Mouse (Mus musculus) forebrain, embryonic 15.5 days (tissue): ENCODE measurements around the gene Rer1. TPM values are rescaled to one million over a fixed set of nuclear protein-coding genes. Genes with fewer than 3 reads are reported as not detected.

ENCODE experiments used
- ATAC-seq: fragments of 200-750 bp; cut with Nextera tagmentation; replicated peaks from 2 replicates; pipeline ENCODE4 v1.8.0; 2017; ENCODE audit warnings: mild to moderate bottlenecking, moderate TSS enrichment, moderate library complexity
- H3K27ac ChIP-seq: fragments of 300-500 bp; sonication (generic); replicated peaks from 2 replicates; pipeline ENCODE4 v1.5.1; 2015; ENCODE audit warnings: mild to moderate bottlenecking, inconsistent platforms
- H3K27me3 ChIP-seq: fragments of 300-500 bp; sonication (generic); 2 replicates; pipeline ENCODE4 v1.6.1; 2015; ENCODE audit warnings: inconsistent platforms
- H3K36me3 ChIP-seq: fragments of 300-500 bp; sonication (generic); 2 replicates; pipeline ENCODE4 v1.6.1; 2015; ENCODE audit warnings: mild to moderate bottlenecking, inconsistent platforms
- H3K4me1 ChIP-seq: fragments of 300-500 bp; sonication (generic); 2 replicates; pipeline ENCODE4 v1.6.1; 2015; ENCODE audit warnings: inconsistent platforms
- H3K4me2 ChIP-seq: fragments of 300-500 bp; sonication (generic); replicated peaks from 2 replicates; pipeline ENCODE4 v1.6.1; 2015; ENCODE audit warnings: mild to moderate bottlenecking, inconsistent platforms
- H3K4me3 ChIP-seq: fragments of 300-500 bp; sonication (generic); 2 replicates; pipeline ENCODE4 v1.5.1; 2015; ENCODE audit warnings: mild to moderate bottlenecking, inconsistent platforms
- H3K9ac ChIP-seq: fragments of 300-500 bp; sonication (generic); replicated peaks from 2 replicates; pipeline ENCODE4 v1.6.1; 2015; ENCODE audit warnings: mild to moderate bottlenecking, inconsistent platforms
- H3K9me3 ChIP-seq: fragments of 300-500 bp; sonication (generic); 2 replicates; pipeline ENCODE4 v1.6.1; 2016; ENCODE audit warnings: inconsistent platforms
- WGBS: fragments of 180-500 bp; shearing (Covaris S2); methylation state at CpG from one replicate; pipeline ENCODE4 v1.1.7; 2015; ENCODE audit warnings: mixed read lengths; 5-methylcytosine and 5-hydroxymethylcytosine counted together
- polyA plus RNA-seq: library from polyadenylated mRNA; unstranded; fragments of >200 nt; fragmentation: Nextera tagmentation; extraction: Ambion mirVana; gene quantifications from 2 replicates; pipeline ENCODE4 v1.2.1, GENCODE M21; 2015

Rer1 gene
- polyA plus RNA-seq, 1 experiment from 2014 or later: 127 TPM

- Histone ChIP-seq H3K27ac (no peak overlapping the region), H3K4me1 (peaks cover 16% of the 10 kb centered on the region), H3K4me2 (no peak overlapping the region), H3K4me3 (no peak overlapping the region), H3K9ac (no peak overlapping the region), H3K36me3 (no peaks in the 10 kb centered on the region), H3K27me3 (0 out of 2 replicates have a peak, but pooled peaks cover 4% of the 10 kb centered on the region), H3K9me3 (no peaks in the 10 kb centered on the region)
- 46% methylated on average over 13 of the region's 13 CpGs for WGBS
- ATAC-seq: 0 out of 2 replicates have a peak, but pooled peaks have one; percentile 32
Observed at GRCm38 (mm10) chr4:155034787-155035186, 51.4 kb downstream of the Rer1 start.

GRCm38 (mm10) chr4:155034202-155034601, 52.0 kb downstream of the Rer1 start:
- 21% methylated on average over 7 of the region's 7 CpGs for WGBS
- Histone ChIP-seq H3K27me3 (0 out of 2 replicates have a peak, but pooled peaks cover 4% of the 10 kb centered on the region), H3K4me1 (peaks cover 15% of the 10 kb centered on the region), H3K4me2 (no peak overlapping the region), H3K9ac (no peak overlapping the region), H3K9me3 (no peaks in the 10 kb centered on the region), H3K36me3 (no peaks in the 10 kb centered on the region), H3K4me3 (no peak overlapping the region), H3K27ac (no peak overlapping the region)
- no peak for ATAC-seq

- no peaks in the 10 kb centered on the region for H3K36me3 ChIP-seq
- no peak overlapping the region for H3K4me2 ChIP-seq
- no peak overlapping the region for H3K9ac ChIP-seq
- no peaks in the 10 kb centered on the region for H3K9me3 ChIP-seq
- H3K4me1 ChIP-seq: peaks cover 17% of the 10 kb centered on the region
- 0 out of 2 replicates have a peak, but pooled peaks cover 4% of the 10 kb centered on the region for H3K27me3 ChIP-seq
- 35% methylated on average over 6 of the region's 6 CpGs for WGBS
- H3K27ac ChIP-seq: no peak overlapping the region
- H3K4me3 ChIP-seq: no peak overlapping the region
- ATAC-seq: no peak
Observed at GRCm38 (mm10) chr4:155033115-155033514, 53.1 kb downstream of the Rer1 start.

- no peak overlapping the region for H3K9ac ChIP-seq
- no peaks in the 10 kb centered on the region for H3K9me3 ChIP-seq
- H3K27me3 ChIP-seq: no peaks in the 10 kb centered on the region
- peaks cover 35% of the 10 kb centered on the region for H3K4me1 ChIP-seq
- peak; percentile 74 for ATAC-seq
- no peak overlapping the region for H3K4me3 ChIP-seq
- no peaks in the 10 kb centered on the region for H3K36me3 ChIP-seq
- 47% methylated on average over 11 of the region's 11 CpGs for WGBS
- no peak overlapping the region for H3K4me2 ChIP-seq
- H3K27ac ChIP-seq: peak overlapping the region; percentile 57
Observed at GRCm38 (mm10) chr4:155024170-155025010, 61.8 kb downstream of the Rer1 start.

Other genes with a start within 250 kb of the Rer1 start
- gene Ttc34, start 248.9 kb downstream of the Rer1 start, polyA plus RNA-seq: 1.3 TPM in 2 replicates
- 0.36 and 0.56 TPM in 2 replicates for gene Mmel1, start 216.8 kb downstream of the Rer1 start, polyA plus RNA-seq
- gene Fam213b, start 187.2 kb downstream of the Rer1 start, polyA plus RNA-seq: 36.8 and 40.5 TPM in 2 replicates
- 0.36 TPM in 1 of 2 replicates, not detected in the other for gene Tnfrsf14, start 157.8 kb downstream of the Rer1 start, polyA plus RNA-seq
- 125 and 127 TPM in 2 replicates for gene Hes5, start 125.5 kb downstream of the Rer1 start, polyA plus RNA-seq
- 43.5 and 48.9 TPM in 2 replicates for gene Pank4, start 122.3 kb downstream of the Rer1 start, polyA plus RNA-seq
- gene Plch2, start 29.6 kb downstream of the Rer1 start, polyA plus RNA-seq: 10.0 and 12.7 TPM in 2 replicates
- gene Pex10, start 19.4 kb downstream of the Rer1 start, polyA plus RNA-seq: 22.0 and 23.5 TPM in 2 replicates
- gene Morn1, start 195 bp upstream of the Rer1 start, polyA plus RNA-seq: 8.8 and 8.9 TPM in 2 replicates
- 14.3 TPM in 2 replicates for gene Ski, start 136.2 kb upstream of the Rer1 start, polyA plus RNA-seq
- 88.2 and 89.3 TPM in 2 replicates for gene Faap20, start 163.4 kb upstream of the Rer1 start, polyA plus RNA-seq